Mouse (Mus musculus): ENCODE data around the gene Ssh1. TPM values are rescaled to one million over a fixed set of nuclear protein-coding genes. Genes with fewer than 3 reads are reported as not detected.

Gene Ssh1
- polyA plus RNA-seq, 1 experiment from 2014 or later = 28.1 TPM

DNA sequence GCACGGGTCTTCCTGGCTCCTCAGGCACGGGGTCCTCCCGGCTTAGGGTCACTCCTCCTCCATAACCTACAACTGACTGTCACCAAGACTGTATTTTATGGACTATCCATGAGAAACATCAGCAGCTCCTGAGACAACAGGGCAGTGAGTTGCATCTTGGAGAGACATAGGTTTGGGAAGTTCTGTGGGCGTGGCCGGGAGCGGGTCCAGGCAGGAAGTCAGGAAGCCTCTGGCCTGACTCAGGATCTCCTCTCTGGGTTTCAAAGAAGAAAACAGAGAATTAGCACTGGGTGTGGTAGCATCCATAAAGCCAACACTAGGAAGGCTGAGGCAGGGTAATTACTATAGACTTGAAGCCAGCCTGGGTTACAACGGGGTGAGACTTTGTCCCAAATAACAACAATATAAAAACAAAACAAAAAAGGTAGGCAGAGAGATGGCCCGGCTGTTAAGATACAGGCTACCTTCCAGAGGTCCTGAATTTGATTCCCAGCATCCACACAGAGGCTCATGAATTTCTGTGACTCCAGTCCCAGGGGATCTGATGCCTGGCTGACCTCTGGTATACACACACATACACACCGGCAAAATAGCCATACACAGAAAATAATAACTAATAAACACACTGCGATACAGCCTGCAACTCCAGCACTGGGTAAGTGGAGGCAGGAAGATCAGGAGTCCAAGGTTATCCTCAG, 63.6 kb downstream of the Ssh1 start:
- H3K27ac ChIP-seq (replicated peaks; ENCODE audit: low read depth, low read length) = no peak overlapping the region
- 57% methylated on average over 10 of the region's 10 CpGs for WGBS
- no peak for ATAC-seq (ENCODE audit: insufficient number of reproducible peaks, low FRiP score, low TSS enrichment, low read depth)
- no peak overlapping the region; the same call in 1 of the 2 replicates for H3K4me2 ChIP-seq (ENCODE audit: low read depth, severe bottlenecking)
- no peaks in the 10 kb centered on the region for H3K36me3 ChIP-seq (ENCODE audit: control insufficient read depth, insufficient read depth, low read length)
- DNase-seq (ENCODE audit: low spot score) = no peak
- H3K9me3 ChIP-seq (ENCODE audit: control insufficient read depth, low read length) = no peaks in the 10 kb centered on the region
- no peaks in the 10 kb centered on the region for H3K27me3 ChIP-seq (ENCODE audit: control insufficient read depth, insufficient read depth, low read length)
- H3K4me1 ChIP-seq (ENCODE audit: control insufficient read depth, insufficient read depth, low read length) = no peaks in the 10 kb centered on the region
- H3K9ac ChIP-seq (ENCODE audit: low read length) = no peak overlapping the region
- H3K4me3 ChIP-seq (ENCODE audit: low read depth, low read length) = no peak overlapping the region

DNA sequence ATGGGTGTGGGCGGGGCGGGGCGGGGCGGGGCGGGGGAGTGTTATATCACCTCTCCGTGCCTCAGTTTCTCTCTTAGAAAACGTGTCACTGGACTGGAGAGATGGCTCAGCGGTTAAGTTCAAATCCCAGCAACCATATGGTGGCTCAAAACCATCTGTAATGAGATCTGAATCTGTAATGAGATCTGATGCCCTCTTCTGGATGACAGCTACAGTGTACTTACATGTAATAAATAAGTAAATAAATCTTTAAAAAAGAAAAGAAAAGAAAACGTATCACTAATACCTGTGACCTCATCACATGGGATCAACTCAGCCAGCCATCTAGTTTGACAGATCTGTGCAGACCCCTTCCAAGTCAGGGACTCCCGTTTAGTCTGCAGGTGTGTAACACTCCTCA, 64.2 kb downstream of the Ssh1 start:
- no peak for DNase-seq (ENCODE audit: low spot score)
- Histone ChIP-seq H3K4me2 (ENCODE audit: low read depth, severe bottlenecking) (no peak overlapping the region), H3K9ac (ENCODE audit: low read length) (no peak overlapping the region), H3K27me3 (ENCODE audit: control insufficient read depth, insufficient read depth, low read length) (no peaks in the 10 kb centered on the region), H3K4me1 (ENCODE audit: control insufficient read depth, insufficient read depth, low read length) (no peaks in the 10 kb centered on the region), H3K9me3 (ENCODE audit: control insufficient read depth, low read length) (no peaks in the 10 kb centered on the region), H3K4me3 (ENCODE audit: low read depth, low read length) (no peak overlapping the region), H3K27ac (replicated peaks; ENCODE audit: low read depth, low read length) (no peak overlapping the region), H3K36me3 (ENCODE audit: control insufficient read depth, insufficient read depth, low read length) (no peaks in the 10 kb centered on the region)
- 64% methylated on average over 10 of the region's 10 CpGs for WGBS
- ATAC-seq (ENCODE audit: insufficient number of reproducible peaks, low FRiP score, low TSS enrichment, low read depth) = no peak

DNA sequence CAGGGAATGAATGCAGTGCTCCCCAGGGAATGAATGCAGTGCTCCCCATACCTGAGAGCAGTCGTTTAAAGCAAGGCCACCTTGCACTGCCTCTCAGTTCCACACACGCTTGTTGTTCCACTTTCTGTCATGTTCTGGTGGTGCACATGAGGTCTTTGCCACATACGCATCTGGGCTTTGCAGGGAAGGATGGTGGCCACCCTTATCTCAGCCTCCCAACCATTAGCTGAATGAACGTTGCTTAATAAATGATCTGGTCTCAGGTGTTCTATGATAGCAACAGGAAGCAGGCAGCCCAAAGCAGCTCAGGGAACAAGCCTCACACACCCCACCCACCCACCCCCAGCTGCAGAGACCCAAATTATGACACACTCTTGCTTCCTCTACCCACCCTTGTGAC, 69.1 kb downstream of the Ssh1 start:
- H3K27ac ChIP-seq (replicated peaks; ENCODE audit: low read depth, low read length) = no peak overlapping the region
- H3K27me3 ChIP-seq (ENCODE audit: control insufficient read depth, insufficient read depth, low read length) = no peaks in the 10 kb centered on the region
- no peaks in the 10 kb centered on the region for H3K36me3 ChIP-seq (ENCODE audit: control insufficient read depth, insufficient read depth, low read length)
- DNase-seq (ENCODE audit: low spot score) = no peak
- no peak overlapping the region for H3K9ac ChIP-seq (ENCODE audit: low read length)
- peaks cover 8% of the 10 kb centered on the region; the same call in 1 of the 2 replicates for H3K4me1 ChIP-seq (ENCODE audit: control insufficient read depth, insufficient read depth, low read length)
- WGBS = 90% methylated on average over 4 of the region's 4 CpGs
- no peak overlapping the region for H3K4me3 ChIP-seq (ENCODE audit: low read depth, low read length)
- no peak for ATAC-seq (ENCODE audit: insufficient number of reproducible peaks, low FRiP score, low TSS enrichment, low read depth)
- no peaks in the 10 kb centered on the region for H3K9me3 ChIP-seq (ENCODE audit: control insufficient read depth, low read length)
- no peak overlapping the region for H3K4me2 ChIP-seq (ENCODE audit: low read depth, severe bottlenecking)

DNA sequence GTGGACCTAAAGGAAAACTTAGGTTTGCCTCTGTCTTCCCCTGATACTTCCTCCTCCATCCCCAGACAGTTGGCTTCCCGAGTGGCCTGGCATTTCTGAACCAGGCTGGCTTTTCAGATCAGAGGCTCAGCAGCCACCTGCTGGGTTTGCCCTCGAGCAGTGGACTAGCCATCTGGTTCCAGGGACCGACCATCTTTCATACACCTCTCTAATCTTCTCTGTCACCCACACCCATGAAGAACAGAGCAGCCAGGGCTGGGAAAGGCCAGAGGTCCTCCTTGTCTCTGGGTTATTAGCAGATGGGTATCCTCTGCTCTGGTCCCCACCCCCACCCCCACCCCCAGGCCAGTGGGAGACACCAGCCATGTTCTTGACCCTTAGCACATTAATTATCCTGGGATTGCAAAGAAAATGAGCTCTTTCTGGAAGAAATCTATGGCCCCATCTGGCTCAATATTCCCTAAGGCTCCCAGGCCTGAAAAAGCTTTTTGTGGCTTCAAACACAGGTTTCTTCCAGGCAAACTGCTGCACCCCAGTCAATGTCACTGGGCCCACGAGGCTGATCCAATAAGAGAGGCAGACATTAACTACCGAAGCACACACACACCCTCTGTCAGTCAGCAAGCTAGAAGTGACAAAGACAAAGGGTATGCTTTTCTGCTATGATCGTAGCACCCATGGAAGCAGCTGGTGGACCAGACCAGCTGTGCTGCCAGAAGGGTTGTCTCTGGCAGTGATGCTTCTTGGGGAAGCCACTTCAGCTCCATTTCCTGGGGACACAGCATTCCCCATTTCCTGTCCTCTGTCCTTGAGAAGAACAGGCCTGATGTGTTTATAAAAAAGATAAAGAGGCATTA, 72.2 kb downstream of the Ssh1 start:
- Histone ChIP-seq H3K9ac (ENCODE audit: low read length) (0 out of 2 replicates have a peak overlapping the region, but pooled peaks have one; percentile 27), H3K4me1 (ENCODE audit: control insufficient read depth, insufficient read depth, low read length) (peaks cover 14% of the 10 kb centered on the region; the same call in 1 of the 2 replicates), H3K4me2 (ENCODE audit: low read depth, severe bottlenecking) (no peak overlapping the region), H3K4me3 (ENCODE audit: low read depth, low read length) (no peak overlapping the region), H3K36me3 (ENCODE audit: control insufficient read depth, insufficient read depth, low read length) (no peaks in the 10 kb centered on the region), H3K9me3 (ENCODE audit: control insufficient read depth, low read length) (no peaks in the 10 kb centered on the region), H3K27me3 (ENCODE audit: control insufficient read depth, insufficient read depth, low read length) (no peaks in the 10 kb centered on the region), H3K27ac (replicated peaks; ENCODE audit: low read depth, low read length) (no peak overlapping the region)
- 17% methylated on average over 6 of the region's 6 CpGs for WGBS
- DNase-seq (ENCODE audit: low spot score) = no peak
- no peak for ATAC-seq (ENCODE audit: insufficient number of reproducible peaks, low FRiP score, low TSS enrichment, low read depth)

DNA sequence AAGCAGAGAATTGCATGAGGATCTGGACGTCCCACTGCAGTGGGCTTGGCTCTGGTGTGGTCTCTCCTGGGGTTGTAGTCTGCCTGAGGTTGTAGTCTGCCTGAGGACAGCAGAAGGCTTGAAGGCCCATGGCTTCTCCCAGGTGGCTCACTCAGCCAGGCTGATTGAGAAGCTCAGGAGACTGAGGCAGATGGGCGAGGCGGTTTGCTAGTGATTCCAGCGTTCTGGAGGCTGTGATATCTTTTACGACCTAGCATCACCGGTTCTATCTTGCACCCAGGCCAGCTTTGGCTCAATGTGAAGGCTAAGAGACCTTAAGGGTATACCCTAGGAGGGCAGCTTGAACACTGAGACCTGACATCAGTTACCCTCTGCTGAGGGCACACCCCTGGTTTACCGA, 74.6 kb downstream of the Ssh1 start:
- Histone ChIP-seq H3K4me3 (ENCODE audit: low read depth, low read length) (no peak overlapping the region), H3K4me1 (ENCODE audit: control insufficient read depth, insufficient read depth, low read length) (peaks cover 14% of the 10 kb centered on the region; the same call in 1 of the 2 replicates), H3K9ac (ENCODE audit: low read length) (no peak overlapping the region), H3K4me2 (ENCODE audit: low read depth, severe bottlenecking) (no peak overlapping the region), H3K9me3 (ENCODE audit: control insufficient read depth, low read length) (no peaks in the 10 kb centered on the region), H3K27ac (replicated peaks; ENCODE audit: low read depth, low read length) (no peak overlapping the region), H3K36me3 (ENCODE audit: control insufficient read depth, insufficient read depth, low read length) (no peaks in the 10 kb centered on the region), H3K27me3 (ENCODE audit: control insufficient read depth, insufficient read depth, low read length) (no peaks in the 10 kb centered on the region)
- ATAC-seq (ENCODE audit: insufficient number of reproducible peaks, low FRiP score, low TSS enrichment, low read depth) (no peak), DNase-seq (ENCODE audit: low spot score) (no peak)
- WGBS = 43% methylated on average over 7 of the region's 7 CpGs

DNA sequence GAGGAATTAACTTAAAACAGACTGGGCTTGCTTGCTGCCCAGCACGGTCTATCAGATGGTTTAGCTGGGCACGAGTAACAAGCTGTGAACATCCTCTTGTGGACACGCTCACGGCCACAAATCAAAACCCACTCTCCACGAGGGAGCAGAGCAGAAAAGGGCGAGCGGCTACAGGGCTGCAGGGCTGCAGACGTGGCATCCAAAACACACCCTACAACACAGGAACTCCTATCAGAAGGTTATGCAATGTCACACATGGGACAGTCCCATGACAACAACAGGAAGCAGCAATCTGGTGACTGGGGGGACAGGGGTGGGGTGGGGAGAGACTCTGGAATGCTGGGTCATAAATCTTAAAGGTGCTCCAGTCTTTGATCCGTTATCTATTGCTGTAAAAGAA, 75.0 kb downstream of the Ssh1 start:
- peak; percentile 45 for DNase-seq (ENCODE audit: low spot score)
- no peak for ATAC-seq (ENCODE audit: insufficient number of reproducible peaks, low FRiP score, low TSS enrichment, low read depth)
- no peak overlapping the region; the same call in 1 of the 2 replicates for H3K27ac ChIP-seq (replicated peaks; ENCODE audit: low read depth, low read length)
- H3K36me3 ChIP-seq (ENCODE audit: control insufficient read depth, insufficient read depth, low read length) = no peaks in the 10 kb centered on the region
- H3K27me3 ChIP-seq (ENCODE audit: control insufficient read depth, insufficient read depth, low read length) = no peaks in the 10 kb centered on the region
- H3K4me1 ChIP-seq (ENCODE audit: control insufficient read depth, insufficient read depth, low read length) = peaks cover 14% of the 10 kb centered on the region; the same call in 1 of the 2 replicates
- no peaks in the 10 kb centered on the region for H3K9me3 ChIP-seq (ENCODE audit: control insufficient read depth, low read length)
- H3K4me3 ChIP-seq (ENCODE audit: low read depth, low read length) = no peak overlapping the region
- WGBS = 6% methylated on average over 9 of the region's 9 CpGs
- H3K9ac ChIP-seq (ENCODE audit: low read length) = no peak overlapping the region
- no peak overlapping the region for H3K4me2 ChIP-seq (ENCODE audit: low read depth, severe bottlenecking)

DNA sequence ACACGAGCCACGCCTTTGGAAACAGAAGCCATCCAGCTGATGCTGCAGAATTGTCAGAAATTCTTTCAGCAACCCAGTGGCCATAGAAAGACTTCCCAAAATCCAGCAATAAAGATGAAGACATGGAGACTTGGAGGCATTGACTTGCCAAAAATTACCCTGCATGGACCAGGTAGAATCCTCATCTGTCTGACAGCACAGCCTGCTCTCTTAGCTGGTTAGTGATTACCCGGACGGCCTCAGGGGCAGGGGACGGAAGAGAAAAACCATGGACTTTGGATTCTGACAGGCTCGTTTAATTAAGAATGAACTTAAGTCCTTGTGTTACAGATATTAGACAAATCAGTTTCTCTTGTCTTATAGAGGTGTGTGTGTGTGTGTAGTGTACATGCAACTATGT, 83.0 kb downstream of the Ssh1 start:
- no peaks in the 10 kb centered on the region for H3K36me3 ChIP-seq (ENCODE audit: control insufficient read depth, insufficient read depth, low read length)
- ATAC-seq (ENCODE audit: insufficient number of reproducible peaks, low FRiP score, low TSS enrichment, low read depth) (no peak), DNase-seq (ENCODE audit: low spot score) (no peak)
- H3K4me1 ChIP-seq (ENCODE audit: control insufficient read depth, insufficient read depth, low read length) = peaks cover 7% of the 10 kb centered on the region
- H3K9me3 ChIP-seq (ENCODE audit: control insufficient read depth, low read length) = no peaks in the 10 kb centered on the region
- no peak overlapping the region for H3K27ac ChIP-seq (replicated peaks; ENCODE audit: low read depth, low read length)
- whole genome bisulfite sequencing = 76% methylated on average over 6 of the region's 6 CpGs
- H3K4me3 ChIP-seq (ENCODE audit: low read depth, low read length) = no peak overlapping the region
- H3K27me3 ChIP-seq (ENCODE audit: control insufficient read depth, insufficient read depth, low read length) = no peaks in the 10 kb centered on the region
- no peak overlapping the region for H3K9ac ChIP-seq (ENCODE audit: low read length)
- no peak overlapping the region for H3K4me2 ChIP-seq (ENCODE audit: low read depth, severe bottlenecking)

DNA sequence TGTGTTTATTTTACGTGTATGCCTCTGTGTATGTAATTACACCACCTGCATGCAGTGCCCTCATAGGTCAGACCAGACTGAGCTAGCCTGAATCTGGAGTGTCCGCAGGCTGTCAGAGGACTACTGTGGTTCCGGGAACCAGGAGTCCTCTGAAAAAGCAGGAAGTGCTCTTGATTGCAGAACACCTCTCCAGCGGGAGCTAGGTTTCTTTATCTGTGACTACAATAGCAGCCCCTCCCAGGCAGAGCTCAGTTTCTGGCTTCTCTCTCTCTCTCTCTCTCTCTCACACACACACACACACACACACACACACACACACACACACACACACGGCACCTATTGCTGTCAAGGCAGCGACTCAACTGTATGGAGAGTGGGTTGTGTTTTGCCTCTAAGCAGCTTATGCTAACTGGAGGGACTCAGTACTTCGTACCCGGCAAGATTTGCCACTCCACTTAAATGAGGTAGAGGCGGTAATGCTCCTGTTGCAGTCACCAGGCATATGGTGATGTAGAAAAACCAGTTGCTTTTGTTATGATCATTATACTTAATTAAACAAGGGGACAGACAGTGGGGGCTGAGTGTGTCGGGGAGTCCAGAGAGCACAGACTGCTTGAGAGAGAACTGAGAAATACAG, 83.5 kb downstream of the Ssh1 start:
- Histone ChIP-seq H3K27ac (replicated peaks; ENCODE audit: low read depth, low read length) (no peak overlapping the region), H3K4me3 (ENCODE audit: low read depth, low read length) (no peak overlapping the region), H3K4me1 (ENCODE audit: control insufficient read depth, insufficient read depth, low read length) (peaks cover 7% of the 10 kb centered on the region), H3K4me2 (ENCODE audit: low read depth, severe bottlenecking) (no peak overlapping the region), H3K36me3 (ENCODE audit: control insufficient read depth, insufficient read depth, low read length) (no peaks in the 10 kb centered on the region), H3K27me3 (ENCODE audit: control insufficient read depth, insufficient read depth, low read length) (no peaks in the 10 kb centered on the region), H3K9me3 (ENCODE audit: control insufficient read depth, low read length) (no peaks in the 10 kb centered on the region), H3K9ac (ENCODE audit: low read length) (no peak overlapping the region)
- ATAC-seq (ENCODE audit: insufficient number of reproducible peaks, low FRiP score, low TSS enrichment, low read depth) = no peak
- DNase-seq (ENCODE audit: low spot score) = no peak
- WGBS = 45% methylated on average over 10 of the region's 10 CpGs
